Mouse (Mus musculus) T-cell, adult 2 months (primary cell): Measurements from ENCODE around the gene Mrpl2.

Experiments
- DNase-seq: peaks from one replicate; pipeline ENCODE4 v3.0.0; 2022; ENCODE audit warnings: low spot score

Mrpl2 gene

GRCm38 (mm10) chr17:46627409-46627808 lies 18.6 kb upstream of the Mrpl2 start:
- no peak for DNase-seq

- no peak for DNase-seq
These were observed 17.6 kb upstream of the Mrpl2 start for GRCm38 (mm10) chr17:46628471-46628790.

- DNase-seq = no peak
These were observed 17.0 kb upstream of the Mrpl2 start, which contains the start of gene Ptk7 for GRCm38 (mm10) chr17:46628791-46629684. TSS of gene Ptk7 (minus strand) at chr17:46629504.

GRCm38 (mm10) chr17:46629685-46630441 lies 16.2 kb upstream of the Mrpl2 start:
- no peak for DNase-seq

- DNase-seq = peak; percentile 56
These were observed 9.1 kb upstream of the Mrpl2 start for GRCm38 (mm10) chr17:46636831-46637523.

- DNase-seq = no peak
These were observed 6.1 kb upstream of the Mrpl2 start for GRCm38 (mm10) chr17:46639929-46640328.

GRCm38 (mm10) chr17:46642060-46642459 lies 4.0 kb upstream of the Mrpl2 start:
- no peak for DNase-seq

GRCm38 (mm10) chr17:46644152-46644805 lies 1.8 kb upstream of the Mrpl2 start:
- DNase-seq = no peak

GRCm38 (mm10) chr17:46644916-46645475 lies 1.0 kb upstream of the Mrpl2 start:
- DNase-seq = no peak

GRCm38 (mm10) chr17:46646322-46646662 lies 263 bp downstream of the Mrpl2 start:
- no peak for DNase-seq

GRCm38 (mm10) chr17:46647279-46647678 lies 1.2 kb downstream of the Mrpl2 start:
- DNase-seq = no peak

GRCm38 (mm10) chr17:46648436-46648835 lies 2.4 kb downstream of the Mrpl2 start:
- no peak for DNase-seq

GRCm38 (mm10) chr17:46649811-46650210 lies 3.8 kb downstream of the Mrpl2 start:
- no peak for DNase-seq

- peak; percentile 87 for DNase-seq
These were observed 4.4 kb downstream of the Mrpl2 start, which contains the start of gene Cul7 for GRCm38 (mm10) chr17:46650232-46651031. TSS of gene Cul7 (plus strand) at chr17:46650337.

- DNase-seq = no peak
These were observed 5.3 kb downstream of the Mrpl2 start for GRCm38 (mm10) chr17:46651292-46651691.

GRCm38 (mm10) chr17:46651755-46652547 lies 5.9 kb downstream of the Mrpl2 start:
- no peak for DNase-seq

GRCm38 (mm10) chr17:46656054-46656453 lies 10.0 kb downstream of the Mrpl2 start:
- DNase-seq = no peak

GRCm38 (mm10) chr17:46661351-46661750 lies 15.3 kb downstream of the Mrpl2 start:
- DNase-seq = no peak

- no peak for DNase-seq
These were observed 16.0 kb downstream of the Mrpl2 start for GRCm38 (mm10) chr17:46661981-46662380.

- no peak for DNase-seq
These were observed 16.7 kb downstream of the Mrpl2 start for GRCm38 (mm10) chr17:46662730-46663129.
